8 mouse cellular contexts compared by ENCODE assay signal in genomic region chrX:94123059-94123839, GRCm38 (mm10). TPM values are rescaled to one million over a fixed set of nuclear protein-coding genes. Genes with fewer than 3 reads are reported as not detected.
A peak's percentile ranks its signal among the peaks of the same experiment; 100 is the strongest.
DNase-seq lines count a peak whose midpoint lies in the region; ATAC-seq and TF ChIP-seq lines count a peak whose summit lies in the region.

Zfx (minus strand) TSS chrX:94123702.

- in situ Hi-C loops in CH12.LX (cut with MboI; ENCODE audit: low pct_ligation_motif_present, low pct_unique_long_range_greater_than_20kb, low sequenced_read_pairs): no loop called here

- peak within 1 kb of the TSS; percentile 28 to 91 (median 62) for H3K4me3 ChIP-seq in CH12.LX (replicated peaks in 1 of 3; ENCODE audit: low read depth in 2 of 3, low read length in 2 of 3, poor library complexity in 1 of 3)
- H3K4me3 ChIP-seq in forebrain, embryonic 12.5 days (replicated peaks): peak within 1 kb of the TSS; percentile 63
- peak within 1 kb of the TSS; percentile 65 for H3K4me3 ChIP-seq in heart, embryonic 15.5 days
- peak within 1 kb of the TSS; percentile 73 for H3K4me3 ChIP-seq in liver, embryonic 15.5 days (replicated peaks)
- peak within 1 kb of the TSS; percentile 61 for H3K4me3 ChIP-seq in stomach, embryonic 16.5 days (replicated peaks; ENCODE audit: low read length)

- TF ChIP-seq POLR2A in CH12.LX (IDR thresholded peaks at IDR 0.05; ENCODE audit: low read depth, low read length): peak; percentile 24; the same call in 1 of the 2 replicates

- peaks cover 4 to 24% of the 10 kb centered on the region in 2 experiments; a peak in 1 of 4 replicates for H3K4me1 ChIP-seq in CH12.LX (ENCODE audit: control insufficient read depth in 1 of 2, insufficient read depth in 2 of 2)
- H3K4me1 ChIP-seq in forebrain, embryonic 12.5 days: peaks cover 5% of the 10 kb centered on the region; the same call in 1 of the 2 replicates
- H3K4me1 ChIP-seq in heart, embryonic 15.5 days (replicated peaks): peaks cover 4% of the 10 kb centered on the region; the same call in 1 of the 2 replicates
- peaks cover 13% of the 10 kb centered on the region for H3K4me1 ChIP-seq in liver, embryonic 15.5 days (replicated peaks)
- H3K4me1 ChIP-seq in stomach, embryonic 16.5 days (ENCODE audit: control insufficient read depth, insufficient read depth, low read length): no peaks in the 10 kb centered on the region

- H3K36me3 ChIP-seq in CH12.LX (replicated peaks in 1 of 2; ENCODE audit: control insufficient read depth in 1 of 2, insufficient read depth in 1 of 2, low read length in 1 of 2): no peaks in the 10 kb centered on the region
- no peaks in the 10 kb centered on the region for H3K36me3 ChIP-seq in forebrain, embryonic 12.5 days (replicated peaks)
- H3K36me3 ChIP-seq in heart, embryonic 15.5 days: no peaks in the 10 kb centered on the region
- H3K36me3 ChIP-seq in liver, embryonic 15.5 days (replicated peaks): no peaks in the 10 kb centered on the region
- H3K36me3 ChIP-seq in stomach, embryonic 16.5 days (ENCODE audit: control insufficient read depth, insufficient read depth, low read length): no peaks in the 10 kb centered on the region

- H3K9me3 ChIP-seq in CH12.LX (replicated peaks; ENCODE audit: low read length): no peaks in the 10 kb centered on the region
- no peaks in the 10 kb centered on the region for H3K9me3 ChIP-seq in forebrain, embryonic 12.5 days
- H3K9me3 ChIP-seq in heart, embryonic 15.5 days (replicated peaks): no peaks in the 10 kb centered on the region
- no peaks in the 10 kb centered on the region for H3K9me3 ChIP-seq in liver, embryonic 15.5 days (replicated peaks)
- H3K9me3 ChIP-seq in stomach, embryonic 16.5 days (replicated peaks; ENCODE audit: control insufficient read depth, low read length): no peaks in the 10 kb centered on the region; the same call in 1 of the 2 replicates

- H3K27me3 ChIP-seq in CH12.LX (replicated peaks): no peaks in the 10 kb centered on the region
- peaks cover 44% of the 10 kb centered on the region for H3K27me3 ChIP-seq in forebrain, embryonic 12.5 days
- H3K27me3 ChIP-seq in heart, embryonic 15.5 days: peaks cover 48% of the 10 kb centered on the region
- peaks cover 35% of the 10 kb centered on the region for H3K27me3 ChIP-seq in liver, embryonic 15.5 days
- peaks cover 9% of the 10 kb centered on the region; the same call in 1 of the 2 replicates for H3K27me3 ChIP-seq in stomach, embryonic 16.5 days (ENCODE audit: control insufficient read depth, insufficient read depth, low read length)

- peak; percentile 43 for DNase-seq in CH12.LX (ENCODE audit: extremely low read depth)
- DNase-seq in c-Kit-positive CD71-positive TER-119-positive erythroid progenitor cells, embryonic 14.5 days (ENCODE audit: low spot score): peak; percentile 44
- DNase-seq in kidney, postnatal 14 days: peak; percentile 77
- DNase-seq in neural tube, embryonic 10.5 days (ENCODE audit: extremely low spot score, low spot score): peak; percentile 68

- peak; percentile 86 for ATAC-seq in forebrain, embryonic 12.5 days (ENCODE audit: low FRiP score)
- ATAC-seq in heart, embryonic 15.5 days (replicated peaks; ENCODE audit: insufficient number of reproducible peaks, insufficient read depth, low FRiP score, low read depth): peak; percentile 76
- ATAC-seq in liver, embryonic 15.5 days (ENCODE audit: insufficient read depth): peak; percentile 77
- peak; percentile 85 for ATAC-seq in stomach, embryonic 16.5 days (ENCODE audit: insufficient read depth, low FRiP score)

- peak within 1 kb of the TSS; percentile 100 for H3K9ac ChIP-seq in CH12.LX (ENCODE audit: insufficient read depth, low read depth)
- peak within 1 kb of the TSS; percentile 90 for H3K9ac ChIP-seq in forebrain, embryonic 12.5 days
- H3K9ac ChIP-seq in heart, embryonic 15.5 days: peak within 1 kb of the TSS; percentile 81
- peak within 1 kb of the TSS; percentile 83 for H3K9ac ChIP-seq in liver, embryonic 15.5 days
- peak within 1 kb of the TSS; percentile 93 for H3K9ac ChIP-seq in stomach, embryonic 16.5 days (ENCODE audit: low read length)

- H3K79me2 ChIP-seq in CH12.LX (replicated peaks; ENCODE audit: control insufficient read depth, extremely low read depth, insufficient read depth, poor library complexity, severe bottlenecking): peaks cover 31% of the 10 kb centered on the region

- no peak within 1 kb of the TSS; the same call in 1 of the 2 replicates for H3K4me2 ChIP-seq in CH12.LX (ENCODE audit: insufficient read depth, low read depth, poor library complexity, severe bottlenecking)
- peak within 1 kb of the TSS; percentile 50 for H3K4me2 ChIP-seq in forebrain, embryonic 12.5 days
- H3K4me2 ChIP-seq in heart, embryonic 15.5 days: peak within 1 kb of the TSS; percentile 64
- H3K4me2 ChIP-seq in liver, embryonic 15.5 days: peak within 1 kb of the TSS; percentile 79
- peak within 1 kb of the TSS; percentile 43 for H3K4me2 ChIP-seq in stomach, embryonic 16.5 days (ENCODE audit: low read depth, low read length)

- no peak for TF ChIP-seq CTCF in CH12.LX (conservative IDR thresholded peaks at IDR 0.05 in 1 of 2, IDR thresholded peaks at IDR 0.05 in 1 of 2; ENCODE audit: low read depth in 2 of 2, low read length in 2 of 2)

- no peak for TF ChIP-seq RAD21 in CH12.LX (IDR thresholded peaks at IDR 0.05; ENCODE audit: low read depth, low read length)

- H3K27ac ChIP-seq in CH12.LX (ENCODE audit: insufficient read depth, low read depth): peak within 1 kb of the TSS; percentile 95
- H3K27ac ChIP-seq in forebrain, embryonic 12.5 days: peak within 1 kb of the TSS; percentile 100
- H3K27ac ChIP-seq in heart, embryonic 15.5 days: peak within 1 kb of the TSS; percentile 97
- peak within 1 kb of the TSS; percentile 98 for H3K27ac ChIP-seq in liver, embryonic 15.5 days (replicated peaks)
- peak within 1 kb of the TSS; percentile 98 for H3K27ac ChIP-seq in stomach, embryonic 16.5 days (ENCODE audit: low read length)

- dilution Hi-C loops in CH12.LX (cut with MboI; ENCODE audit: extremely low pct_ligation_motif_present, extremely low pct_unique_long_range_greater_than_20kb, low sequenced_read_pairs): no loop called here

- WGBS in forebrain, embryonic 12.5 days: 24% methylated on average over 35 of the region's 82 CpGs
- WGBS in heart, embryonic 15.5 days: 16% methylated on average over 63 of the region's 82 CpGs
- 16% methylated on average over 61 of the region's 82 CpGs for WGBS in liver, embryonic 15.5 days (ENCODE audit: insufficient replicate concordance)
- WGBS in stomach, embryonic 16.5 days: 16% methylated on average over 35 of the region's 82 CpGs

- TF ChIP-seq EP300 in CH12.LX (IDR thresholded peaks at IDR 0.05; ENCODE audit: low read length): no peak

TF ChIP-seq in CH12.LX, 34 proteins besides CTCF, POLR2A, EP300 and RAD21:
- no peak for TF ChIP-seq JUN (IDR thresholded peaks at IDR 0.05; ENCODE audit: insufficient read depth, low read depth, low read length)
- TF ChIP-seq ELF1 (IDR thresholded peaks at IDR 0.05; ENCODE audit: low read depth, low read length): peak; percentile 52; the same call in 1 of the 2 replicates
- peak; percentile 32; the same call in 1 of the 2 replicates for TF ChIP-seq NELFE (IDR thresholded peaks at IDR 0.05; ENCODE audit: low read depth, low read length)
- TF ChIP-seq UBTF (IDR thresholded peaks at IDR 0.05; ENCODE audit: low read depth, low read length): 0 out of 2 replicates have a peak, but pooled peaks have one; percentile 69
- peak; percentile 76 for TF ChIP-seq ZNF384 (IDR thresholded peaks at IDR 0.05; ENCODE audit: low read depth, low read length)
- TF ChIP-seq ZMIZ1 (IDR thresholded peaks at IDR 0.05; ENCODE audit: low read depth, low read length): peak; percentile 30; the same call in 1 of the 2 replicates
- TF ChIP-seq RCOR1 (conservative IDR thresholded peaks at IDR 0.05; ENCODE audit: low read depth, low read length): no peak
- TF ChIP-seq BHLHE40 (IDR thresholded peaks at IDR 0.05; ENCODE audit: low read depth, low read length): peak; percentile 74

RNA-seq across cellular contexts. Expression of gene Zfx, which starts in this region (rescaled TPM):
- total RNA-seq in CH12.LX (2012; rRNA removed): 16.4 and 17.3 TPM in 2 replicates
- total RNA-seq in CH12.LX (2014; rRNA removed): 17.7 and 21.4 TPM in 2 replicates
- polyA plus RNA-seq in CH12.LX (2012; ENCODE audit: insufficient read length, low read depth): 13.5 and 14.3 TPM in 2 replicates
- 34.1 and 34.8 TPM in 2 replicates for polyA plus RNA-seq in forebrain, embryonic 12.5 days (2016; fragmentation: Nextera tagmentation; extraction: Ambion mirVana)
- polyA plus RNA-seq in heart, embryonic 15.5 days (2015; fragmentation: Nextera tagmentation; extraction: Ambion mirVana): 19.9 and 20.2 TPM in 2 replicates
- 12.6 and 13.7 TPM in 2 replicates for polyA plus RNA-seq in liver, embryonic 15.5 days (2015; fragmentation: Nextera tagmentation; extraction: Ambion mirVana)
- polyA plus RNA-seq in stomach, embryonic 16.5 days (2015; fragmentation: Nextera tagmentation; extraction: Ambion mirVana): 26.9 and 27.1 TPM in 2 replicates

Comparison
In these comparisons a context has a peak if more than half of its experiments do, and no peak if none do; other contexts are left out.
1. Peak in every context shown above with its lines: DNase-seq, ATAC-seq, H3K4me3 ChIP-seq and H3K27ac ChIP-seq.